Mouse (Mus musculus): ENCODE measurements at regions not wholly inside any gene's neighbourhood (a gene's known extent, or its start where the extent isn't known, plus 50 kb on each side); places are given as distances from the start of the nearest gene placed in this dataset.

DNA sequence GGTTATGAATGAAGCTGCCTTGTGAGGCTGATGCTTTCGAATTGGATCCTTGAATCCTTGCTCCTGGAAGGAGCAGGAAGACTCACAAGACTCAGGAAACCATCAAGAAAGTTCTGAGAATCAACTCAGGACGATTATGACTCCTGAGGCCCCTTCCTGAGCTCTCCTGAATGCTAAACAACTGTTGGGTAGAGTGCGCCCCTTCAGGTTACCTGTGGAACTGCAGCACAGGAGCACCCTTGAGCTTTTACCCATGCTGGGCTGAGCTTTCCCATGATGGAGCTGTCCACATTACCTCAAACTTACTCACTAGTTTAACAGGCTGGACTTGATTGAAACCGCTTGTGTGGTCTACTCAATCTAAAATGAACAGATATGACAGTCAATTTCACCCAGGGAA, 553.3 kb downstream of the Jrkl start:
- peak; percentile 29; the same call in 1 of the 2 replicates for TF ChIP-seq CTCF (IDR thresholded peaks at IDR 0.05; ENCODE audit: extremely low read depth, insufficient read length, insufficient replicate concordance, low read depth, low read length)
- TF ChIP-seq POLR2A (IDR thresholded peaks at IDR 0.05; ENCODE audit: low read depth, low read length): no peak
- H3K27me3 ChIP-seq (ENCODE audit: control insufficient read depth, insufficient read depth, low read length): no peaks in the 10 kb centered on the region
- no peak overlapping the region for H3K27ac ChIP-seq (ENCODE audit: insufficient read depth, low read depth, low read length)
- no peaks in the 10 kb centered on the region for H3K4me1 ChIP-seq (ENCODE audit: control insufficient read depth, insufficient read depth, insufficient read length, low read length)
- no peaks in the 10 kb centered on the region for H3K36me3 ChIP-seq (ENCODE audit: control insufficient read depth, insufficient read depth, low read length)
- WGBS: 40% methylated on average over 4 of the region's 4 CpGs
- H3K4me3 ChIP-seq (ENCODE audit: low read depth, low read length): no peak overlapping the region

DNA sequence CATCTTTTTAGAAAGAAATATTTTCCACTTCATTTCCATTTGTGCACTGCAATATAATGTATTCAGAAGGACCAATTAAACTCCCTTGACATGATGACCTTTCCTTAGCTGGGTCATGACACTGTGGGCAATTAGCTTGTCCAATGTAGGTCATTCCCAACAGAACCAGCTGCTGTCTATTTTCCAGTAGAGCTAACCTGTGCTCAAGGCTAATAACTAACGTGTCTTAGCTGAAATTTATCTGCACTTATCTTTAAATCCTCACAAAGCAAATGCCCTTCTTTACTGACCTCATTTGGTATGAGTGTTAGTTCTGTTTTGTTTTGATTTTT, 554.7 kb downstream of the Jrkl start:
- 25% methylated on average over 1 of the region's 1 CpGs for WGBS
- Histone ChIP-seq H3K27ac (ENCODE audit: insufficient read depth, low read depth, low read length) (no peak overlapping the region), H3K36me3 (ENCODE audit: control insufficient read depth, insufficient read depth, low read length) (no peaks in the 10 kb centered on the region), H3K4me3 (ENCODE audit: low read depth, low read length) (no peak overlapping the region), H3K4me1 (ENCODE audit: control insufficient read depth, insufficient read depth, insufficient read length, low read length) (no peaks in the 10 kb centered on the region), H3K27me3 (ENCODE audit: control insufficient read depth, insufficient read depth, low read length) (no peaks in the 10 kb centered on the region)
- TF ChIP-seq POLR2A (IDR thresholded peaks at IDR 0.05; ENCODE audit: low read depth, low read length) (no peak), CTCF (IDR thresholded peaks at IDR 0.05; ENCODE audit: extremely low read depth, insufficient read length, insufficient replicate concordance, low read depth, low read length) (no peak)

DNA sequence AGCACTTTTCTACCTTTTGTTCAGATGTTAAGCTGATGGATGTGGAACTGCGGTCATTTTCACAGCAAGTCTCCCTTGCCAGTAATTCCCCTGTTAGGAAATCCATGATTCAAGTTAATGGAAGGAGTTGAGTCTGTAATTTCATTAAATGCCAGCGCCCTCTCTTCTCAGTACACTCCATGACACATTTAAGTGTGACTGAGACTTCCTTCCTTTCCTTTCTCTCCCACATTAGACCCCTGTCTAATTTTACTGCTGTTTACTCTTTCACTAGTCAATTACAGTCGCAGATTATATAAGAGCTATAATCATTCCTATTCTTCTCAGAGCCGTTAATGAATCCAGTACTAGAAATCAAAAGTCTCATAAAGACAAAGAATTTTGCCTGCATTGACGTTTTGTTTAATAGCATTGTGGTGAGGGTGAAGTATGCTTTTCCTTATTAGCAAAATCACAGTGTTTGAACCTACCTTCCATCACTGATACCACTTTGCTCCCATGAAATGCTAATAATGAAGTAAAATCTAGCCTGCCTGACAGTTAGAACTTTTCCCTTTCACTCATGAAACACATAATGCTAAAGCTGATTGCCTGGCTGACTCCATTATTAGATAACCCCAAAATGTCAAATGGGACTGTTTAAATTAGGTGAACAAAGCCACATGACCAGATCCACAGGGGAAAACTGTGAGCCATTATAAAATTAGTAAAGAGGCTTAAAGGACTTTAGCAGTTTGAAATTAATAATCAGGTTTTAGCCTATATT, 555.3 kb downstream of the Jrkl start:
- Histone ChIP-seq H3K4me1 (ENCODE audit: control insufficient read depth, insufficient read depth, insufficient read length, low read length) (no peaks in the 10 kb centered on the region), H3K27ac (ENCODE audit: insufficient read depth, low read depth, low read length) (no peak overlapping the region), H3K36me3 (ENCODE audit: control insufficient read depth, insufficient read depth, low read length) (no peaks in the 10 kb centered on the region), H3K4me3 (ENCODE audit: low read depth, low read length) (no peak overlapping the region), H3K27me3 (ENCODE audit: control insufficient read depth, insufficient read depth, low read length) (no peaks in the 10 kb centered on the region)
- TF ChIP-seq CTCF (IDR thresholded peaks at IDR 0.05; ENCODE audit: extremely low read depth, insufficient read length, insufficient replicate concordance, low read depth, low read length): no peak
- TF ChIP-seq POLR2A (IDR thresholded peaks at IDR 0.05; ENCODE audit: low read depth, low read length): no peak
- WGBS: 56% methylated on average over 5 of the region's 5 CpGs

Measured in small intestine, adult 2 months (tissue).